Mouse (Mus musculus) Patski (cell line): ENCODE measurements around the gene Ushbp1. TPM values are rescaled to one million over a fixed set of nuclear protein-coding genes. Genes with fewer than 3 reads are reported as not detected.
"Not testable (repeated sequence)": the region's sequence is repeated elsewhere in the genome, so short reads cannot be mapped to it uniquely, and the experiment has no call there.

ENCODE experiments used
- ATAC-seq: fragments of 100-300 bp; one replicate; pipeline ENCODE4 v1.8.0; 2021
- CTCF ChIA-PET: fragments of 350-600 bp; sonication (Branson Sonifier 250); formaldehyde crosslinking; loops from one replicate; lab custom pipeline; 2022; ENCODE audit warnings: inconsistent platforms; lab: Charles Lee
- POLR2A ChIA-PET: fragments of 350-600 bp; sonication (Branson Sonifier 250); formaldehyde crosslinking; loops from one replicate; lab custom pipeline; 2022; ENCODE audit warnings: antibody characterized with exemption, inconsistent platforms; lab: Charles Lee
- DNase-seq: peaks from one replicate; pipeline ENCODE4 v3.0.0-alpha.2; 2011; ENCODE audit warnings: low read depth, low spot score
- H3K27me3 ChIP-seq: fragments of 371-371 bp; one replicate; pipeline ENCODE4 v1.5.1; 2021
- CTCF ChIP-seq: fragments of 100-300 bp; IDR thresholded peaks from one replicate; pipeline ENCODE4 v1.5.1; 2021
- in situ Hi-C: fragments of 300-500 bp; cut with MboI; formaldehyde crosslinking; loops from 3 replicates; pipeline ENCODE4 v1.11.1; 2018; ENCODE audit warnings: low pct_unique_long_range_greater_than_20kb, mixed read lengths
- polyA plus RNA-seq: library from polyadenylated mRNA; unstranded; gene quantifications from one replicate; pipeline ENCODE4 v1.2.3, GENCODE M21; 2021

Ushbp1 gene
- polyA plus RNA-seq, 1 experiment from 2014 or later = 0.36 TPM

GRCm38 (mm10) chr8:71351520-71351919, 44.1 kb downstream of the Ushbp1 start:
- H3K27me3 ChIP-seq = no peaks in the 10 kb centered on the region
- DNase-seq = no peak
- no peak for TF ChIP-seq CTCF
- ChIA-PET POLR2A (no interaction called here), CTCF (no interaction called here)
- no peak for ATAC-seq
- in situ Hi-C loops = loop anchor here (25.0 kb wide), 1 partner anchor 464 kb away; the partner anchor contains the start of genes Rpl18a and Slc5a5

DNA sequence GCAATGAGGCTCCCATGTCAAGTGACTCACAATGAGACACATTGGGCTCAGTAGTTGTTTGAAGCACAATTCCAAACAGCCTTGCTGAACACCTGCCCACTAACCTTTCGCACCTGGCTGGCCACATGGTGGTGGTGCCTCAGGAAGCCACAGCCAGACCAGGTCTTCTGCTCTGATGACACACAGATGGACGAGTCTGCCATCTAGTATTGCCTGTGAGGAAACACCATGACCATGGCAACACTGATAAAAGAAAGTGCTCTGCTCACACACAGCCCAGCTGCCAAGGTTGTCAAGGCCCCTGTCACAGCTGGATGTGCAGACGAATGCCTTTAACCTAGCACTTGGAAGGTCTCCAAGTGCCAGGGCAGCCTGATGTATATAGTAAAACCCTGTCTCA, 44.5 kb downstream of the Ushbp1 start:
- TF ChIP-seq CTCF = no peak
- no peaks in the 10 kb centered on the region for H3K27me3 ChIP-seq
- DNase-seq = no peak
- POLR2A ChIA-PET = no interaction called here
- no peak for ATAC-seq
- in situ Hi-C loops = loop anchor here (25.0 kb wide), 1 partner anchor 464 kb away; the partner anchor contains the start of genes Rpl18a and Slc5a5
- CTCF ChIA-PET = interaction anchor here (1.4 kb wide), 1 partner anchor 17 kb away, joined by 3 read pairs; no protein-coding TSS in a partner anchor

- no peak for ATAC-seq
- POLR2A ChIA-PET = no interaction called here
- in situ Hi-C loops = no loop called here
- CTCF ChIA-PET = no interaction called here
- no peak for TF ChIP-seq CTCF
- no peak for DNase-seq
- H3K27me3 ChIP-seq = no peaks in the 10 kb centered on the region
Measured at GRCm38 (mm10) chr8:71346581-71346980, 49.0 kb downstream of the Ushbp1 start.

DNA sequence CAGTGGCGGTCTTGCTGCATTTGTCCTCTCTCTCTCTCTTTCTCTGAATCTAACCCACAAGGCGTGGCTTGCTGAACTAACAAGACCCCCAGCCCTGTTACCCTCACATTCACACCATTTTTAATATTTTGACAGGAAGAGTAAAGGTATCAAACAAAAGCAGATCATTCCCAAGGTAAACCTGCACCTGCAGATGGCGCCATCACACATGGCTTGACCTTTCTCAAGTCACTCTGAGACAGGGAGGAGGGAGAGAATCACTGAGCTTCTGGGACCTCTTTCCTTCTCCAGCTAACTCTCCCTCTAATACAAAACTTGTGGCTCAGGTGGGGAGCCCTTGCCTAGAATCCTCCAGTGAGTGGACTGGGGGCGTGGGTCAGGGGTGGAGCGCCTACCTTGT, 55.0 kb downstream of the Ushbp1 start:
- DNase-seq (no peak), ATAC-seq (no peak)
- CTCF ChIA-PET = interaction anchor here (0.7 to 1.4 kb wide), 3 partner anchors 8 to 69 kb away, joined by 3 to 4 read pairs (median 4); partner anchors contain the start of gene Myo9b
- in situ Hi-C loops = no loop called here
- H3K27me3 ChIP-seq = no peaks in the 10 kb centered on the region
- POLR2A ChIA-PET = no interaction called here
- no peak for TF ChIP-seq CTCF

DNA sequence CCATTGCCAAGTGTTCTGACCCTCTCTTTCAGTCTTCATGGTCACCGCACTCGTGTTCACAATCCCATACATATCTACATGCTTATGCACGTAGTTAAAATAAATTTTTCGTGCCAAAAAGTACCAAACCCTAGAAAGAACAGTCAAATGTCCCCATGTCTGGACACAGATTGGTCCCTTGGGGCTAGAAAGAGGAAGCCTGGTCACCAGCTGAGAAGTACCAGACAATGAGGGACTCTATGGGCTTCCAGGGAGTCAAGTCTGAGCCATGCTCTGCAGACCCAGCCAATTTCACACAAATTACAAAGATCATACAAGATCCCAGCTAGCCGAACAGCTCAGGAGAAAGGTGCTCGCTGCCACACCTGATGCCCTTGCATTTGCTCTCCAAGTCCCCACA, 57.8 kb downstream of the Ushbp1 start:
- POLR2A ChIA-PET, H3K27me3 ChIP-seq, ATAC-seq, CTCF ChIA-PET, DNase-seq, in situ Hi-C loops: not testable (repeated sequence)

Other genes starting within 250 kb of the Ushbp1 start
- gene Myo9b, start 123.1 kb downstream of the Ushbp1 start, polyA plus RNA-seq = 71.2 TPM
- 33.8 TPM for gene Haus8, start 122.9 kb downstream of the Ushbp1 start, polyA plus RNA-seq
- gene Use1, start 29.0 kb downstream of the Ushbp1 start, polyA plus RNA-seq = 123 TPM
- 19.9 TPM for gene Ocel1, start 24.5 kb downstream of the Ushbp1 start, polyA plus RNA-seq
- gene Nr2f6, start 13.8 kb downstream of the Ushbp1 start, polyA plus RNA-seq = 140 TPM
- gene Babam1, start 1.1 kb upstream of the Ushbp1 start, polyA plus RNA-seq = 103 TPM
- gene Ankle1, start 10.2 kb upstream of the Ushbp1 start, polyA plus RNA-seq = 9.0 TPM
- 73.0 TPM for gene Abhd8, start 67.9 kb upstream of the Ushbp1 start, polyA plus RNA-seq
- gene Mrpl34, start 69.2 kb upstream of the Ushbp1 start, polyA plus RNA-seq = 81.5 TPM
- 67.8 TPM for gene Dda1, start 73.4 kb upstream of the Ushbp1 start, polyA plus RNA-seq
- gene Ano8, start 90.2 kb upstream of the Ushbp1 start, polyA plus RNA-seq = 38.2 TPM
- 44.1 TPM for gene Gtpbp3, start 92.3 kb upstream of the Ushbp1 start, polyA plus RNA-seq
- 0.21 TPM for gene Plvap, start 116.0 kb upstream of the Ushbp1 start, polyA plus RNA-seq
- 0.08 TPM for gene Ccdc194, start 129.9 kb upstream of the Ushbp1 start, polyA plus RNA-seq
- 141 TPM for gene Bst2, start 141.7 kb upstream of the Ushbp1 start, polyA plus RNA-seq
- 103 TPM for gene Mvb12a, start 147.1 kb upstream of the Ushbp1 start, polyA plus RNA-seq
- 3.4 TPM for gene Tmem221, start 163.1 kb upstream of the Ushbp1 start, polyA plus RNA-seq
- gene Nxnl1, start 170.8 kb upstream of the Ushbp1 start, polyA plus RNA-seq = 0.85 TPM
- 40.9 TPM for gene Slc27a1, start 173.1 kb upstream of the Ushbp1 start, polyA plus RNA-seq
- 127 TPM for gene Pgls, start 196.4 kb upstream of the Ushbp1 start, polyA plus RNA-seq
- gene Fam129c, start 201.8 kb upstream of the Ushbp1 start, polyA plus RNA-seq = 10.8 TPM
- 117 TPM for gene Colgalt1, start 215.2 kb upstream of the Ushbp1 start, polyA plus RNA-seq